Mouse (Mus musculus) olfactory bulb, adult 2 months (tissue): Measurements from ENCODE around the gene Prcd. TPM values are rescaled to one million over a fixed set of nuclear protein-coding genes. Genes with fewer than 3 reads are reported as not detected.

Source experiments
- H3K27ac ChIP-seq: fragments of 200-500 bp; 2 replicates; pipeline ENCODE4 v1.5.1; 2012; ENCODE audit warnings: low read depth, low read length; ENCODE audit not compliant: insufficient read depth
- H3K4me1 ChIP-seq: fragments of 200-500 bp; 2 replicates; pipeline ENCODE4 v1.6.1; 2012; ENCODE audit warnings: low read length; ENCODE audit not compliant: control insufficient read depth, insufficient read depth
- H3K4me3 ChIP-seq: fragments of 200-500 bp; 2 replicates; pipeline ENCODE4 v1.5.1; 2012; ENCODE audit warnings: mild to moderate bottlenecking, low read depth, low read length, moderate library complexity; ENCODE audit not compliant: insufficient read depth
- CTCF ChIP-seq: fragments of 200-500 bp; IDR thresholded peaks from 2 replicates; pipeline ENCODE4 v1.5.1; 2012; ENCODE audit warnings: low read depth, mild to moderate bottlenecking, low read length, moderate library complexity; ENCODE audit not compliant: insufficient read depth
- POLR2A ChIP-seq: fragments of 200-500 bp; IDR thresholded peaks from 2 replicates; pipeline ENCODE4 v1.6.1; 2012; ENCODE audit warnings: mild to moderate bottlenecking, low read depth, low read length, moderate library complexity; ENCODE audit not compliant: insufficient read depth
- WGBS: fragments of 180-500 bp; shearing (Covaris S2); methylation state at CpG from one replicate; pipeline ENCODE4 v1.1.7; 2018; 5-methylcytosine and 5-hydroxymethylcytosine counted together
- polyA plus RNA-seq: library from polyadenylated mRNA; stranded (reverse); fragments of >200 nt; gene quantifications from 2 replicates; pipeline ENCODE4 v1.2.4, GENCODE M21; 2012; ENCODE audit warnings: low replicate concordance; ENCODE audit not compliant: missing spikeins, insufficient read depth, insufficient read length

The Prcd gene
- polyA plus RNA-seq, 1 experiment: not detected

DNA sequence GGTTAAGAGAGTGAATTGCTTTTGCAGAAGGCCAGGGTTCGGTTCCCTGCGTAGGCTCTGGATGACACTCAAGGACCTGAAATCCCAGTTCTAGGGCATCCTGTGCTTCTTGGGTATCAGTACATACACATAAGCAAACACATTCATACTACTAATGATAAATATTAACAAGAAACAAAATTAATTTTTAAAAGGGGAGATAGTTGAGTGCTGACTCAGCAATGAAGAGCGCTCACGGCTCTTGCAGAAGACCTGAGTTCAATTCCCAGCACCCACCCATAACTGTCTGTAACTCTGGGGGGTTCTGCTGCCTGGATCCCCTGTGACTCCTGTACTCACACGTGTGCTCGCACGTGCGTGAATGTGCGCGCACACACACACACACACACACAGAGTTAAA is 36.3 kb downstream of the Prcd start:
- TF ChIP-seq POLR2A (no peak), CTCF (no peak)
- 96% methylated on average over 10 of the region's 10 CpGs for WGBS
- H3K4me1 ChIP-seq: peaks cover 7% of the 10 kb centered on the region
- H3K4me3 ChIP-seq: no peak overlapping the region
- no peak overlapping the region for H3K27ac ChIP-seq

DNA sequence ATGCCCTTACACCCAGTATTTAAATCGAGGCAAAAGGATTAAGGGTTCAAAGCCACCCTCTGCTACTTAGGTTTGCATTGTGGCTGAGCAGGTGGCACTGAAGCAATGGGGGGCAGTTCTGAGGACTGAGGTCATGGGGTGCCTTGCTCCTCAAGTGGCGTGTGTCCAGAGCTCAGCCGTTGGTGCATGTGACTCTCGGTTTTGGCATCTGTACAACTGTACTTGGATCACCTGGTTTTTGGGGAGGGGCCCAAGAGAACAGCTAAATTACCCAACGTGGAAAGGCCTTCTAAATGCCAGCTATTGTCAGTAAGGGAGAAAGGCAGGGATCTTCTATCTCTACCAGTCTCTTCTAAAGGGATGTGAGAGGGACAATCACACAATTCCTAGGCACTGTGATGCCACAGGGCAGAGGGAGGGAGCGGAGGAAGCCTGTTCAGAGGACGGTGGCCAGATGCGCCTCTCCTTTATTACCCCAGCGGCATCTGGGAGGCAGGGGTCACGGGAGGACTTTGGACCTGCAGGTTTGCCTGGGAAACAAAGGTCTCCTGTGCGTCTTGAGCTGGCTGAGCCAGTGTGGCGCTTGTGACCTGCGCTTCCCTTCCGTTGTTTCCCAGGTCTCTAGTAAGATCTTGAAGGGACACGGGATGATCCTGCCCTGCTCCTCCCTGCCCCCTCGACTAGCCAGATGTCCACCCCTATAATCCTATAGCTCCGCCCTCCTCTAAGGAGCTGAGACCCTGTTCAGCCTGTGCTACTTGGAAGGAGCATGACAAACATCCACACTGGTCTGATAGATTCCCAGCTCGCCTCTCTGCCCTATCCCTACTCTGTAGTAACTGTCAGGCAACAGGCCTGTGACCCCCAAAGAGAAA is 37.6 kb downstream of the Prcd start:
- H3K27ac ChIP-seq: no peak overlapping the region
- WGBS: 65% methylated on average over 18 of the region's 18 CpGs
- TF ChIP-seq CTCF: no peak
- no peak overlapping the region for H3K4me3 ChIP-seq
- peaks cover 10% of the 10 kb centered on the region for H3K4me1 ChIP-seq

DNA sequence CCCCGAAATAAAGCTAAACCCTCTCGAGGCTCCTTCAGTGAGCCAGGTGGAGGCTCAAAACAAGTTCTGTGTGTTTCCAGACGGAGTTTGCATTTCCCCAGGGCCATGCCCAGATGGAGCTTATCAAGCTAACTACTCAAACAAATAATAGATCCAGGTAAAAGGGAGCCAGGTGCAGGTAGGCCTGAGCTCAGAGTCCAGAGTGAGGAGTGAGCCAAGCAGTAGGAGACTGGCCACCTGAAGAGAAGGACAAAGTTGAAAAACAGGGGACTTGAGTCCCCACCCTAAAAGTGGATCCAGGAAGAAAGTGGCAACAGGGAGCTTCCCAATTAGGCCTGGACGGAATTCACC is 40.5 kb downstream of the Prcd start:
- H3K27ac ChIP-seq: no peak overlapping the region
- WGBS: 69% methylated on average over 4 of the region's 4 CpGs
- peak overlapping the region; percentile 35; the same call in 1 of the 2 replicates for H3K4me3 ChIP-seq
- H3K4me1 ChIP-seq: peaks cover 10% of the 10 kb centered on the region
- TF ChIP-seq CTCF: no peak
- no peak for TF ChIP-seq POLR2A

DNA sequence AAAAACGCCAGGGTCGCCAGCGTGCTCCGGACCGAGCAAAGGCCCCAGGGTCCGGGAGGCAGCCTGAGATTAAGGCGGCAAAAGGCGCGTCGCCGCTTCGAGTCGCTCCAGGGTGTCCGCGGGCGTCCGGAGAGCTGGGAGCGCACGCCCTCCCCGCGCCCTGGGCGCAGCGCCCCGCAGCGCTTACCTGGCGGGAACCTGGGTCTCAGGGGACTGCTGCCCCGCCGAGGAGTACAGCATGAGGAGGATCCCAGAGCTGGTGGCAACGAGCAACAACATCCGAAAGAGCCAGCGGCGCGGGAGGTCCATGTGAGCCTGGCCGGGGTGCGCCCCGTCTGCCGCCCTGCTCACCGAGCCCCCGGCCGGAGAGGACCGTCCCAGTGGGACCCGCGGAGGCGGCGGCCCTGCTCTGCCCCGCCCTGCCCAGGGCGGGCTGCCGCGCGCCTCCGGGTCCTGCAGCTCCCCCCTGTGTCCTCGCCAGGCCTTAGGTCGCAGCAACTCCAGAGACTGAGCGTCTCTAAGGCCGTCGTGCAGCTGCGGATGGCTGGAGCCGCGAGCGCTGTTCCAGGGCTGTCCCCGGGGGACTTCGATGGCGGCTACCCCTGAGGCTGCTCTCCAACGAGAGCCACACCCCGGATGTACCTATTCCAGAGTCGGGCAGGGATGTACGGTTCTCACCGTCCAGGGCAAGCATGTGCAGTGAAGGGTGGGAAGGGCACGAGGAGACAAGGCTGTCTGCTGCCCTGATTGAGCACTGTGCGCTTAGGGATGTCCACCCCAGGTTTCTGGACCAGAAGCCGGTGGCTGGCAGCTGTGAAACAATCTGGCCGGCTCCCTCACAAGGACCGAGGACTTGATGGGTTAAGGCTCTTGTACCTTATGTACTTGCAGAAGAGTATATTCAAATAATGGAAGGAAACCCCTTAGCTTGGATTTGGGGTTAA is 41.2 kb downstream of the Prcd start:
- Histone ChIP-seq H3K4me1 (peaks cover 10% of the 10 kb centered on the region), H3K27ac (no peak overlapping the region), H3K4me3 (peak overlapping the region; percentile 35)
- TF ChIP-seq POLR2A: no peak
- no peak for TF ChIP-seq CTCF
- WGBS: 14% methylated on average over 73 of the region's 73 CpGs

DNA sequence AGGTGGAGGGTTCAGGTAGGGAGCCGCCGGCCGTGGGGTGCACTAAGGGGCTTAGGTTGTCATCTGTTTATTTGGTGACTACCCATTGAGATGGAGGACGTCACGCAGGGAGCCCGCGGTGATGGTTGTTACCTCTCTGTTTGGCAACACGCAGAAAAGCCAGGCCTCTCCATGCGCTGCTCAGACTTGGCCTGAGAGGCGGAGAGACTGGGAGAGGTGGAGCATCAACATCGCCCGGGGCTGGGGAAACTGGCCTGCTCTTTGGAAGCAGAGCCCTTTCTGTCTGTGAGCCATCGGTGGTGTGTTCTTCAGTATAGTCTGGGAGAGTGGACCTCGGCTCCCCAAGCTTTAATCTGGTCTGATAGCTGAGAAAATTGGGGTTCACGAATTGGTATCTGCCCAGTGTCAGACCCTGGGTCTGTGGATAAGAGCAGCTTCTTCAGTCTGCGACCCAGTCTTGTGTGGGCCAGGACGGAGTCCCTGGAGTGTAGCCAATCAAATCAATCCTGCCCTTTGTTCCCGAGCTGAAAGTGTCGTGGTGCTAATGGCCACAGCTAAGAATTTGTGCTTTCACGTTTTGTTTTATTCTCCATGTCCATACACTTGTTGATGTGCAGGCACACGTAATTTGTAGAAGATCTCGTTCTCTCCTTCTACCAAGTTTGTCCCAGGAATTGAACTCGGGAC is 42.0 kb downstream of the Prcd start:
- peaks cover 10% of the 10 kb centered on the region for H3K4me1 ChIP-seq
- WGBS: 60% methylated on average over 23 of the region's 23 CpGs
- no peak for TF ChIP-seq CTCF
- no peak for TF ChIP-seq POLR2A
- H3K4me3 ChIP-seq: no peak overlapping the region
- H3K27ac ChIP-seq: no peak overlapping the region

DNA sequence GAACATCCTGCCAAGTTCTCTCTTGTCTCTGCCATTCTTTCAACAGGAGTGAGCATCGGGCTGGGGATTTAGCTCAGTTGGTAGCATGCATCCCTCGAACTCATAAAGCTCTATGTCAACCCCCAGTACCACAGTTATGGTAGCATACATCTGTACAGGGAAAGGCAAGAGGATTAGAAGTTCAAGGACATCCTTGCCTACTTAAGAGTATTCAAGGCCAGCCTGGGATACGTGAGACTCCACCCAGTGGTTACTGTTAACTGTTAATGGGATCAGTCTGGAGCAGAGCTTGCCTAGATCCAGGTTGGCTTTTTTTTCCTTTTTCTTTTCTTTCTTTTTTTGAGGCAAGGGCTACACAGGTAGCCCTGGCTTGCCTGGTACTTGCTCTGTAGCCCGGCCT is 43.1 kb downstream of the Prcd start:
- WGBS: 87% methylated on average over 4 of the region's 4 CpGs
- Histone ChIP-seq H3K27ac (no peak overlapping the region), H3K4me1 (peaks cover 10% of the 10 kb centered on the region), H3K4me3 (no peak overlapping the region)
- no peak for TF ChIP-seq POLR2A
- TF ChIP-seq CTCF: no peak

DNA sequence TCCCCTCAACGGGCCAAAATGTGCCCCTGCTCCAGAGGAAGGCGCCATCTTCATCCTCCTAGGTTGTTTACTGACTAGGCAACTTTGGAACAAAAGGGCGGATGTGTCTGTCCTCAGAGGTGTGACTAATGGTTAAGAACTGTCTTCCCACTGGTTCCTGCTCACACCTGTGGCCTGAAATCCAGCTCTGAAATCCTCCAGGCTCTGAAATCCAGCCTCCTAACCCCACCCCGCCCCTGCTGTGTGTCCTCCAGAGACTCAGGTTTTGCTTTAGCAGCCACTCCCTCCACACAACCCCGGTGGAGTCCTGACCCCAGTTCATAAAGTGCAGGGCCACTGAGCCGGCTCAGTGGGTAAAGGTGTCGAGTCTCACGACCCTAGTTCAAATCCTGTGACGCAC is 44.2 kb downstream of the Prcd start:
- WGBS: 80% methylated on average over 9 of the region's 9 CpGs
- H3K4me1 ChIP-seq: peaks cover 10% of the 10 kb centered on the region
- H3K4me3 ChIP-seq: no peak overlapping the region
- TF ChIP-seq CTCF: no peak
- no peak for TF ChIP-seq POLR2A
- H3K27ac ChIP-seq: no peak overlapping the region

DNA sequence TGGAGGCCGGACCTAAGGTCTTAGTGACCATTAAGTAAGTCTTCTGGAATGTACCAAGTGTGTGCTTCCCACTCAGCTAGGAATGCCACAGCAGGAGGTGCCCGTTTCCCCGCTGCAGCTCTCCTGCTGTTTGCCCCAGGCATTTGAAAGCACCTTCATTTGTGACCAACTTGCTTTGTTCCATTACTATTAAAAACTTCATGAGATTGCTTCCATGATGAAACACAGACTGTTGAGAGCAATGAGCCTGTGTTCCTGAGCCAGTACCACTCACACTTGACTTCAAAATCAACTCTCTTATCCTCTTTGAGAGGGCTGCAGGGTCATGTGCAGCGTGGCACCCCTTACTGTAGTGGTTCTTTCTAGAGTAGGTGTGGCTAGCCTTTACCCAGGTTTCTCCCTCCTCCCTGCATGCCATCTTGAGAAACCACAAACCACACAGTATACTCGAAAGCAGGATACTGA is 48.1 kb downstream of the Prcd start:
- Histone ChIP-seq H3K4me1 (no peaks in the 10 kb centered on the region), H3K4me3 (no peak overlapping the region), H3K27ac (no peak overlapping the region)
- 45% methylated on average over 5 of the region's 5 CpGs for WGBS
- no peak for TF ChIP-seq CTCF
- no peak for TF ChIP-seq POLR2A
